Mouse (Mus musculus): ENCODE data around the gene Raver2.
A peak's percentile ranks its signal among the peaks of the same experiment; 100 is the strongest.
"Not testable (repeated sequence)": the region's sequence is repeated elsewhere in the genome, so short reads cannot be mapped to it uniquely, and the experiment has no call there.

Raver2 gene

GRCm38 (mm10) chr4:101068786-101069153 is at the start of gene Raver2:
Raver2 (plus strand) TSS chr4:101068983.
- DNase-seq (ENCODE audit: low spot score), result no peak

- DNase-seq (ENCODE audit: low spot score), result no peak
These were observed 48.2 kb upstream of the Raver2 start, which contains the start of gene Gm10577 for GRCm38 (mm10) chr4:101020596-101020995. Gm10577 (minus strand) TSS chr4:101020696.

GRCm38 (mm10) chr4:101026566-101026965 is 42.2 kb upstream of the Raver2 start:
- no peak for DNase-seq (ENCODE audit: low spot score)

- DNase-seq (ENCODE audit: low spot score), result no peak
These were observed 41.8 kb upstream of the Raver2 start for GRCm38 (mm10) chr4:101026995-101027394.

- DNase-seq (ENCODE audit: low spot score), result no peak
These were observed 40.9 kb upstream of the Raver2 start for GRCm38 (mm10) chr4:101027852-101028411.

- DNase-seq (ENCODE audit: low spot score), result no peak
These were observed 35.7 kb upstream of the Raver2 start for GRCm38 (mm10) chr4:101033047-101033446.

- no peak for DNase-seq (ENCODE audit: low spot score)
These were observed 33.7 kb upstream of the Raver2 start for GRCm38 (mm10) chr4:101035131-101035530.

- DNase-seq (ENCODE audit: low spot score), result peak; percentile 29
These were observed 31.6 kb upstream of the Raver2 start for GRCm38 (mm10) chr4:101037156-101037555.

- DNase-seq (ENCODE audit: low spot score), result no peak
These were observed 25.1 kb upstream of the Raver2 start for GRCm38 (mm10) chr4:101043691-101044090.

- no peak for DNase-seq (ENCODE audit: low spot score)
These were observed 24.6 kb upstream of the Raver2 start for GRCm38 (mm10) chr4:101044149-101044548.

GRCm38 (mm10) chr4:101046576-101046975 is 22.2 kb upstream of the Raver2 start:
- DNase-seq (ENCODE audit: low spot score), result no peak

GRCm38 (mm10) chr4:101062146-101062545 is 6.6 kb upstream of the Raver2 start:
- DNase-seq (ENCODE audit: low spot score), result no peak

GRCm38 (mm10) chr4:101066401-101066800 is 2.4 kb upstream of the Raver2 start:
- no peak for DNase-seq (ENCODE audit: low spot score)

GRCm38 (mm10) chr4:101069154-101069971 is 580 bp downstream of the Raver2 start:
- DNase-seq (ENCODE audit: low spot score), result no peak

GRCm38 (mm10) chr4:101071570-101071969 is 2.8 kb downstream of the Raver2 start:
- DNase-seq (ENCODE audit: low spot score), result no peak

- no peak for DNase-seq (ENCODE audit: low spot score)
These were observed 7.6 kb downstream of the Raver2 start for GRCm38 (mm10) chr4:101076425-101076824.

GRCm38 (mm10) chr4:101080016-101080415 is 11.2 kb downstream of the Raver2 start:
- DNase-seq (ENCODE audit: low spot score), result no peak

- no peak for DNase-seq (ENCODE audit: low spot score)
These were observed 13.5 kb downstream of the Raver2 start for GRCm38 (mm10) chr4:101082176-101082888.

- DNase-seq (ENCODE audit: low spot score), result no peak
These were observed 16.1 kb downstream of the Raver2 start for GRCm38 (mm10) chr4:101084863-101085262.

- DNase-seq (ENCODE audit: low spot score), result no peak
These were observed 17.3 kb downstream of the Raver2 start for GRCm38 (mm10) chr4:101086040-101086439.

GRCm38 (mm10) chr4:101087721-101088120 is 18.9 kb downstream of the Raver2 start:
- DNase-seq (ENCODE audit: low spot score), result no peak

- DNase-seq (ENCODE audit: low spot score), result not testable (repeated sequence)
These were observed 21.8 kb downstream of the Raver2 start for GRCm38 (mm10) chr4:101090630-101091029.

- DNase-seq (ENCODE audit: low spot score), result no peak
These were observed 24.5 kb downstream of the Raver2 start for GRCm38 (mm10) chr4:101093292-101093691.
